Mouse (Mus musculus) hindbrain, embryonic 12.5 days (tissue): Measurements from ENCODE around the gene Ncapg2. TPM values are rescaled to one million over a fixed set of nuclear protein-coding genes. Genes with fewer than 3 reads are reported as not detected.

Experiments used
- ATAC-seq: fragments of 200-750 bp; cut with Nextera tagmentation; 2 replicates; pipeline ENCODE4 v1.8.0; 2017; ENCODE audit warnings: moderate TSS enrichment; ENCODE audit not compliant: low FRiP score
- H3K27ac ChIP-seq: fragments of 300-500 bp; sonication (generic); 2 replicates; pipeline ENCODE4 v1.5.1; 2016; ENCODE audit warnings: mild to moderate bottlenecking
- H3K27me3 ChIP-seq: fragments of 300-500 bp; sonication (generic); 2 replicates; pipeline ENCODE4 v1.6.1; 2016; ENCODE audit warnings: mild to moderate bottlenecking
- H3K36me3 ChIP-seq: fragments of 300-500 bp; sonication (generic); 2 replicates; pipeline ENCODE4 v1.6.1; 2016; ENCODE audit warnings: mild to moderate bottlenecking
- H3K4me1 ChIP-seq: fragments of 300-500 bp; sonication (generic); 2 replicates; pipeline ENCODE4 v1.6.1; 2016
- H3K4me2 ChIP-seq: fragments of 300-500 bp; sonication (generic); replicated peaks from 2 replicates; pipeline ENCODE4 v1.6.1; 2016; ENCODE audit warnings: mild to moderate bottlenecking
- H3K4me3 ChIP-seq: fragments of 300-500 bp; sonication (generic); 2 replicates; pipeline ENCODE4 v1.5.1; 2016; ENCODE audit warnings: mild to moderate bottlenecking
- H3K9ac ChIP-seq: fragments of 300-500 bp; sonication (generic); 2 replicates; pipeline ENCODE4 v1.6.1; 2016; ENCODE audit warnings: mild to moderate bottlenecking, moderate library complexity
- H3K9me3 ChIP-seq: fragments of 300-500 bp; sonication (generic); replicated peaks from 2 replicates; pipeline ENCODE4 v1.6.1; 2016; ENCODE audit warnings: mild to moderate bottlenecking
- WGBS: fragments of 180-500 bp; shearing (Covaris S2); methylation state at CpG from one replicate; pipeline ENCODE4 v1.1.7; 2016; 5-methylcytosine and 5-hydroxymethylcytosine counted together
- polyA plus RNA-seq: library from polyadenylated mRNA; unstranded; fragments of >200 nt; fragmentation: Nextera tagmentation; extraction: Ambion mirVana; gene quantifications from 2 replicates; pipeline ENCODE4 v1.2.1, GENCODE M21; 2016

Ncapg2 gene
- polyA plus RNA-seq, 1 experiment from 2014 or later: 28.1 TPM

DNA sequence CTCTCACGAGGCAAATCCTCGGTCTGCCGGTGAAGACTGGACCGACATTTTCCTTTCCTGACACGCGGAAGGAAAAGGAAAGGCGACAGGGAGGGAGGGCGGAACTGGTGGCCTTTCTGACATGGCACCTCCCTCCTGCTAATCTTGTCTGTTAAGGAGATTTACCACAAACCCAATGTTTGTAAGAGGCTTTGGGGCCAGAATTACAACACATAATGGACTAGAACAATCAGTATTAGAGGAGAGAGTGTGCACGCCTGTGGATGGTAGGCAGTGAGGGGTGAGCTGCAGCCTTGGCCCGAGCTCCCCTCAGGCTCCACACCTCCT, 81.2 kb downstream of the Ncapg2 start:
- peak overlapping the region; percentile 83 for H3K9ac ChIP-seq
- no peaks in the 10 kb centered on the region for H3K36me3 ChIP-seq
- ATAC-seq: 0 out of 2 replicates have a peak, but pooled peaks have one; percentile 16
- no peaks in the 10 kb centered on the region for H3K9me3 ChIP-seq
- peak overlapping the region; percentile 69 for H3K4me3 ChIP-seq
- H3K4me2 ChIP-seq: peak overlapping the region; percentile 95
- H3K27me3 ChIP-seq: peaks cover 24% of the 10 kb centered on the region; the same call in 1 of the 2 replicates
- WGBS: 6% methylated on average over 10 of the region's 10 CpGs
- H3K4me1 ChIP-seq: peaks cover 6% of the 10 kb centered on the region
- H3K27ac ChIP-seq: peak overlapping the region; percentile 89

DNA sequence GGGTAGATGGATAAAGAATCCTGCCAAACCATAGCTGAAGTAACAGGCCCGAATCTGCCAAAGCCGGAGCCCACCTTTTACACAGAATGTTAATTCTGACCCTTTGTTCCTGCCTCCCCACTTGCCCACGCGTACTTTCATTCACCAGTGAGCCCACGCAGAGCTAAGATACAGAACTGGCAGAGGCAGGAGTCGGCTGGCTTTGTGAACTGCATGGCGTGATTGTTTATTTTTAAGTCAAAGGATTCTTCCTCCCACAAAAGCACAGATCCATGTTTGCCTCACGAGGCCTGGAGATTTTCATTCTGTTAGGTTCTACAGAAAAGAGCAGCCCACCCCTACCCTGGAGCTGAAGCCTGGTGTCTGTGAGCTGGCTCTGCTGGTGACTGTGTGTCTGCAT, 83.6 kb downstream of the Ncapg2 start:
- WGBS: 60% methylated on average over 8 of the region's 8 CpGs
- Histone ChIP-seq H3K27ac (no peak overlapping the region), H3K9me3 (no peaks in the 10 kb centered on the region), H3K36me3 (no peaks in the 10 kb centered on the region), H3K9ac (no peak overlapping the region), H3K4me1 (peaks cover 6% of the 10 kb centered on the region), H3K4me2 (no peak overlapping the region), H3K4me3 (no peak overlapping the region), H3K27me3 (peaks cover 22% of the 10 kb centered on the region; the same call in 1 of the 2 replicates)
- no peak for ATAC-seq

DNA sequence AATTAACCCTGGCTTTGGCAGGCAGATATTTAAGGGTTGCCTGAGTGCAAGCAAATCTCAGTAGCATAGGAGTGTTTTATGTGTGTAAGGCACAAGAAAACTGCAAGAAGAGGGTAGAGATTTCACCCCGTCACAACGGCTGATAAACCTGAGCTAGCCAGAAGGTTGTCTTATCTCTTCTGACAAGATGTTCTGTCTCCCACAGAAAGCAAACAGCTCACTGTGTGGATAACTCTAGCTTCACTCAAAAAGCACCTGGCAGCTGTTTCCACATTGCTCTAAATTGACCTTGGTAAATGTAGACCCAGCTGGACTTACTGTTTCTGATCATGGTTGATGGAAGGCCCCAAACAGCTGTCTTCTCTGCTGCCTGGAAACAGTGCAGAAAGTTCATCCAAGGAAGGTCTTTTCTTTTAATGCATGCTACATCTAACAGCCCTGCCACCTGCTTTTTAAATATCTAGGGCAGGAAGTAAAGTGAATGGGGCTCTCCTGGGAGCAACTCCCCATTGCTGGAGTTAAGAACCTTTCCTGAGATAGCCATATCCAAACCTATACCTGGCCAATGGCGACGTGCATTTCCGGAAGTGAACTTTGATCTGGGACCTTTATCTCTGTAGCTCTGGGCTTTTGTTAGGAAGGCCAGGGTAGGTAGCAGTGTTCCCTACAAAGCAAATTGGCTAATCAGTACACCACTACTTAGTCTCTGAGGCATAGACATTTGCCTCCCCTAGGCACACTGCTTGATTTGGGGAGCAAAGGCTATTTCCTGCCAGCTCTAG, 85.6 kb downstream of the Ncapg2 start:
- peaks cover 6% of the 10 kb centered on the region for H3K4me1 ChIP-seq
- 91% methylated on average over 5 of the region's 5 CpGs for WGBS
- ATAC-seq: no peak
- H3K27me3 ChIP-seq: peaks cover 17% of the 10 kb centered on the region; the same call in 1 of the 2 replicates
- no peak overlapping the region for H3K9ac ChIP-seq
- H3K4me2 ChIP-seq: no peak overlapping the region
- H3K4me3 ChIP-seq: no peak overlapping the region
- H3K27ac ChIP-seq: no peak overlapping the region
- no peaks in the 10 kb centered on the region for H3K9me3 ChIP-seq
- H3K36me3 ChIP-seq: no peaks in the 10 kb centered on the region

DNA sequence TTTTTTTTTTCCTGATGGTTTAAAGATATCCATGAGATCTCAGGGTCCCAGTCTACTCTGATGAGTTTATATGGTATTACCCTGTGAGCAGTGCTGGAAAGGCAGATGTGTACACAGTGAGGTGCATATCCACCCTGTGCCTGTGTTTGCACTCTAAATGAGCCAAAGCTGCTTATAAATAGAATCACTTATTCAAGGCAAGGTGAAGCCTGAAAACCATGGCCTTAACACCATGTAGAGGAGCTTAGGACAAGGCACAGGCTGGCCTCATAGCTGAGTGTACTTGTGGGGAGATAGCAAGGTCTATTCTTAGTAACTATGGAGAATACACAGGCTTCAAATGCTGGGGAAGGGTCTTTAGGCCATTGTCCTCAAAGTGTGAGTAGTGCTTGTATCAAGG, 93.5 kb downstream of the Ncapg2 start:
- Histone ChIP-seq H3K4me2 (no peak overlapping the region), H3K9me3 (no peaks in the 10 kb centered on the region), H3K27me3 (no peaks in the 10 kb centered on the region), H3K9ac (no peak overlapping the region), H3K4me3 (no peak overlapping the region), H3K36me3 (no peaks in the 10 kb centered on the region), H3K27ac (no peak overlapping the region), H3K4me1 (no peaks in the 10 kb centered on the region)
- no peak for ATAC-seq

DNA sequence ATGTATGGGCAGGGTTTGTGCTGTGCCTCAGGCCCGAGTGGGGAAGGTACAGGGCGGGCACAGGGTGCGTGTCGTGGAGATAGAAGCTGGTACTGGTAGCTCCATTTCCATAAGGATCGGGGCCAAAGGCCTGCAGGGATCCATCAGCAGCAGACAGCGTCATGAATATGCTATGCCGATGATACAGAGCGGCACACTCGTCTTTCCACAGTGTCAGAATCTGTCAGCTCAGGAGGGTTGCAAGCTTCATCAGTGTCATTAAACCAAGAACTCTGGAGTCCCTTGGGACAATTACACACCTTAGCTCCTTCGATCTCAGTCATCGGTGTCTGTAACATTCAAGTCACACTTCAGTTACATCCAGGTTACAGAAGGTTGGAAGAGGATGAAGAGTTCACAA, 95.5 kb downstream of the Ncapg2 start:
- no peaks in the 10 kb centered on the region for H3K27me3 ChIP-seq
- H3K36me3 ChIP-seq: no peaks in the 10 kb centered on the region
- no peak overlapping the region for H3K27ac ChIP-seq
- no peaks in the 10 kb centered on the region for H3K9me3 ChIP-seq
- H3K4me2 ChIP-seq: no peak overlapping the region
- 79% methylated on average over 11 of the region's 11 CpGs for WGBS
- ATAC-seq: no peak
- H3K9ac ChIP-seq: no peak overlapping the region
- no peaks in the 10 kb centered on the region for H3K4me1 ChIP-seq
- no peak overlapping the region for H3K4me3 ChIP-seq

DNA sequence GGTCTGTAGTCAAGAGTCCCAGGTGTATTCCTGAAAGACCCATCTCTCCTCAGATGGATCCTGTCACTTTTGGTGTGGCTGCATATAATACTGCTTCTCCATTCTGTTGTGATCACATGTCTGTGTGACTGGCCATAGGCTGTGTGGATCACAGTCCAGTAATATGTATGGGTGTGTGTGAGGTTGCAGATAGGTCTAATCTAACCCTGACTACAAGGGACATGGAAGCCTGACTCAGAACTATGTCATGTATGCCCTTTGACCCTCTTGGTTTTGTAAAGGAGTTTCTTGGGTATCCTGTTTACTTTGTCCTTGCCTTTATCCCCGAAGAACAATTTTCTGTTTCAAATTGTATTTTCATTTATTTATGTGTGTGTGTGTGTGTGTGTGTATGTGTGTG, 107.3 kb downstream of the Ncapg2 start:
- Histone ChIP-seq H3K9ac (no peak overlapping the region), H3K27ac (no peak overlapping the region), H3K4me1 (no peaks in the 10 kb centered on the region), H3K9me3 (no peaks in the 10 kb centered on the region), H3K4me2 (no peak overlapping the region), H3K36me3 (no peaks in the 10 kb centered on the region), H3K4me3 (no peak overlapping the region), H3K27me3 (no peaks in the 10 kb centered on the region)
- 92% methylated on average over 1 of the region's 1 CpGs for WGBS
- no peak for ATAC-seq

Other genes starting within 250 kb of the Ncapg2 start
- gene Wdr60, start 142.4 kb upstream of the Ncapg2 start, polyA plus RNA-seq: 21.8 and 22.9 TPM in 2 replicates
- gene Gm11027, start 130.0 kb upstream of the Ncapg2 start, polyA plus RNA-seq: not detected in 2 replicates
- gene Esyt2, start 124.2 kb upstream of the Ncapg2 start, polyA plus RNA-seq: 20.9 TPM in 2 replicates
- gene Ptprn2, start 80.3 kb downstream of the Ncapg2 start, polyA plus RNA-seq: 6.2 and 7.5 TPM in 2 replicates